Mouse (Mus musculus): ENCODE measurements around the gene Slco1a6. TPM values are rescaled to one million over a fixed set of nuclear protein-coding genes. Genes with fewer than 3 reads are reported as not detected.
"Not testable (repeated sequence)": the region's sequence is repeated elsewhere in the genome, so short reads cannot be mapped to it uniquely, and the experiment has no call there.

The Slco1a6 gene
- not detected in 2 replicates for total RNA-seq (2012; rRNA removed)

DNA sequence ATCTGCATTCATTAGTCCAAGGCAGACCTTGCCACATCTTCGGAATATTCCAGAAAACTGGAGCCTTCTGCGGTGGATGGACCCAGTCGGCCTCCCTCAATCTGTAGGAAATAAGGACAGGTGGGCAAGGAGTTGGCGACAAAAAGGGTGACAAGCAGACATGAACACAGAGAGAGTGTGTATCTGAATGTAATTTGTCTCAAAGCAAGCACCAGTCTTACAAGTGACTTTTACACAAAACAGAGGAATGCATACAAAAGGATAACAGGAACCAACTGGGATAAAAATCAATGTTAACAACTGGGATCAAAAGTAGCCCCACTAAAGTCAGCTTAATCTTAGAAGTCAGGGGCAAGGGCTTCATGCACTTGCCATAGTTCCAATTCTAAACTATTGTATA is at the start of gene Slco1a6:
Gene Slco1a6 (minus strand): TSS at position 101 of the 400 bp plus-strand sequence.
- no peaks in the 10 kb centered on the region for H3K4me1 ChIP-seq (ENCODE audit: control insufficient read depth in 2 of 2, insufficient read depth in 2 of 2, low read length in 2 of 2, poor library complexity in 1 of 2)
- in situ Hi-C loops (cut with MboI; ENCODE audit: low sequenced_read_pairs in 2 of 2, unreplicated experiment in 2 of 2): no loop called here

GRCm38 (mm10) chr6:142250738-142251307 is 42.5 kb upstream of the Slco1a6 start:
- in situ Hi-C loops (cut with MboI; ENCODE audit: low sequenced_read_pairs in 2 of 2, unreplicated experiment in 2 of 2); H3K9me3 ChIP-seq (ENCODE audit: control insufficient read depth, insufficient read depth, low read depth, low read length); H3K4me1 ChIP-seq (ENCODE audit: control insufficient read depth in 2 of 2, insufficient read depth in 2 of 2, low read length in 2 of 2, poor library complexity in 1 of 2); H3K36me3 ChIP-seq (ENCODE audit: control insufficient read depth, insufficient read depth, low read length, poor library complexity, severe bottlenecking); H3K4me3 ChIP-seq (ENCODE audit: insufficient read depth in 1 of 2, low read depth in 1 of 2, low read length in 2 of 2, poor library complexity in 1 of 2, severe bottlenecking in 1 of 2); H3K27ac ChIP-seq (ENCODE audit: insufficient read depth, low read depth, low read length, poor library complexity, severe bottlenecking); H3K9ac ChIP-seq (ENCODE audit: insufficient read depth, low read depth, low read length, poor library complexity, severe bottlenecking); DNase-seq (ENCODE audit: low read depth, low spot score): not testable (repeated sequence)
- TF ChIP-seq MAFK (IDR thresholded peaks at IDR 0.05; ENCODE audit: insufficient read depth, low read depth, low read length): peak; percentile 99

More for the DNA sequence above, at the start of gene Slco1a6:
- Histone ChIP-seq H3K27ac (ENCODE audit: insufficient read depth, low read depth, low read length, poor library complexity, severe bottlenecking) (no peak within 1 kb of the TSS), H3K9me3 (ENCODE audit: control insufficient read depth, insufficient read depth, low read depth, low read length) (no peaks in the 10 kb centered on the region), H3K36me3 (ENCODE audit: control insufficient read depth, insufficient read depth, low read length, poor library complexity, severe bottlenecking) (no peaks in the 10 kb centered on the region), H3K9ac (ENCODE audit: insufficient read depth, low read depth, low read length, poor library complexity, severe bottlenecking) (no peak within 1 kb of the TSS), H3K4me3 (ENCODE audit: insufficient read depth in 1 of 2, low read depth in 1 of 2, low read length in 2 of 2, poor library complexity in 1 of 2, severe bottlenecking in 1 of 2) (no peak within 1 kb of the TSS)
- TF ChIP-seq CHD2 (IDR thresholded peaks at IDR 0.05; ENCODE audit: low read depth, low read length): no peak
- TF ChIP-seq HCFC1 (IDR thresholded peaks at IDR 0.05; ENCODE audit: borderline replicate concordance, insufficient read depth, low read length): no peak
- no peak for TF ChIP-seq ZC3H11A (IDR thresholded peaks at IDR 0.05; ENCODE audit: borderline replicate concordance, low read depth, low read length)
- no peak for TF ChIP-seq ZNF384 (IDR thresholded peaks at IDR 0.05; ENCODE audit: low read depth, low read length)
- TF ChIP-seq MAFK (IDR thresholded peaks at IDR 0.05; ENCODE audit: insufficient read depth, low read depth, low read length): no peak
- DNase-seq (ENCODE audit: low read depth, low spot score): no peak

- H3K4me1 ChIP-seq (ENCODE audit: control insufficient read depth in 2 of 2, insufficient read depth in 2 of 2, low read length in 2 of 2, poor library complexity in 1 of 2): no peaks in the 10 kb centered on the region
- in situ Hi-C loops (cut with MboI; ENCODE audit: low sequenced_read_pairs in 2 of 2, unreplicated experiment in 2 of 2): no loop called here
- no peaks in the 10 kb centered on the region for H3K36me3 ChIP-seq (ENCODE audit: control insufficient read depth, insufficient read depth, low read length, poor library complexity, severe bottlenecking)
- H3K4me3 ChIP-seq (ENCODE audit: insufficient read depth in 1 of 2, low read depth in 1 of 2, low read length in 2 of 2, poor library complexity in 1 of 2, severe bottlenecking in 1 of 2): no peak overlapping the region
- no peak for DNase-seq (ENCODE audit: low read depth, low spot score)
- H3K9ac ChIP-seq (ENCODE audit: insufficient read depth, low read depth, low read length, poor library complexity, severe bottlenecking): no peak overlapping the region
- no peaks in the 10 kb centered on the region for H3K9me3 ChIP-seq (ENCODE audit: control insufficient read depth, insufficient read depth, low read depth, low read length)
- H3K27ac ChIP-seq (ENCODE audit: insufficient read depth, low read depth, low read length, poor library complexity, severe bottlenecking): no peak overlapping the region
- no peak for TF ChIP-seq HCFC1 (IDR thresholded peaks at IDR 0.05; ENCODE audit: borderline replicate concordance, insufficient read depth, low read length)
These were observed 36.7 kb upstream of the Slco1a6 start for GRCm38 (mm10) chr6:142245065-142245464.

DNA sequence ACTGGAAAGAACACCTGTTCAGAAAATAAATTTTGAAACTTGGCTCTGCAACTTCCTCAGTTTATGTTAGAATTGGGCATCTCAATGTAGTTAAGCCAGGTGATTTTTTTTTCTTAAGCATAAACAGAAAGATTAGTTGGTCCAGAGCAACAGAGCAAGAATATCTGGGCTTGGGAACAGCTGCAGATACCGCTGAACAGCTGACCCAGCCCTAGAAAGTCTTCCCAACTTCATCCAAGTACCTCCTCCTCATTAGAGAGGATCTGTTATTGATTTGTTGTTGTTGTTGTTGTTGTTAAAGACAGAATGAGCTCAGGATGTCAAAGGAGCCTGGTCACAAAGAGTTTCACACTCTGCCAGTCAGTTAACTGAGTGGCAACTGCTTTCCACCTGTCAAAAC is 31.1 kb upstream of the Slco1a6 start:
- in situ Hi-C loops (cut with MboI; ENCODE audit: low sequenced_read_pairs in 2 of 2, unreplicated experiment in 2 of 2): no loop called here
- Histone ChIP-seq H3K4me3 (ENCODE audit: insufficient read depth in 1 of 2, low read depth in 1 of 2, low read length in 2 of 2, poor library complexity in 1 of 2, severe bottlenecking in 1 of 2) (no peak overlapping the region), H3K9ac (ENCODE audit: insufficient read depth, low read depth, low read length, poor library complexity, severe bottlenecking) (no peak overlapping the region), H3K36me3 (ENCODE audit: control insufficient read depth, insufficient read depth, low read length, poor library complexity, severe bottlenecking) (no peaks in the 10 kb centered on the region), H3K27ac (ENCODE audit: insufficient read depth, low read depth, low read length, poor library complexity, severe bottlenecking) (no peak overlapping the region), H3K9me3 (ENCODE audit: control insufficient read depth, insufficient read depth, low read depth, low read length) (no peaks in the 10 kb centered on the region), H3K4me1 (ENCODE audit: control insufficient read depth in 2 of 2, insufficient read depth in 2 of 2, low read length in 2 of 2, poor library complexity in 1 of 2) (no peaks in the 10 kb centered on the region)
- TF ChIP-seq MAFK (IDR thresholded peaks at IDR 0.05; ENCODE audit: insufficient read depth, low read depth, low read length): no peak
- TF ChIP-seq ZC3H11A (IDR thresholded peaks at IDR 0.05; ENCODE audit: borderline replicate concordance, low read depth, low read length): no peak
- no peak for TF ChIP-seq ZNF384 (IDR thresholded peaks at IDR 0.05; ENCODE audit: low read depth, low read length)
- no peak for TF ChIP-seq CHD2 (IDR thresholded peaks at IDR 0.05; ENCODE audit: low read depth, low read length)
- no peak for TF ChIP-seq HCFC1 (IDR thresholded peaks at IDR 0.05; ENCODE audit: borderline replicate concordance, insufficient read depth, low read length)
- DNase-seq (ENCODE audit: low read depth, low spot score): no peak

DNA sequence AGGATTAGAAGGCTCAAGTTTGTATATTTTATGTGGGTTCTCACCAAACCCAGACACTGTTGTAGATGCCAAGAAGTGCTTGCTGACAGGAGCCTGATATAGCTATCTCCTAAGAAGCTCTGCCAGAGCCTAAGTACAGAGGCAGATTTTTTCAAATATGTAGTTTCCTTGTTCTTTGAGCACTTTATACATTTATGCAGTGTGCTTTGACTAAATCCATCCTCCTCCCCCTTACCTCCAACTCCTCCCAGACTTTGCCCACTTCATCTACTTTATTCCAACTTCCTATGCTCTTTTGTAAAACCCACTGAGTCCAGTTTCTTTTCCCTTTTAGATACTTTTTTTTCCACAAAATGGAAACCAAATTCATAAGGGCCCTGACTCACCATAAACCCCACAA is 11.8 kb upstream of the Slco1a6 start:
- in situ Hi-C loops (cut with MboI; ENCODE audit: low sequenced_read_pairs in 2 of 2, unreplicated experiment in 2 of 2): no loop called here
- Histone ChIP-seq H3K36me3 (ENCODE audit: control insufficient read depth, insufficient read depth, low read length, poor library complexity, severe bottlenecking) (no peaks in the 10 kb centered on the region), H3K27ac (ENCODE audit: insufficient read depth, low read depth, low read length, poor library complexity, severe bottlenecking) (no peak overlapping the region), H3K9ac (ENCODE audit: insufficient read depth, low read depth, low read length, poor library complexity, severe bottlenecking) (no peak overlapping the region), H3K4me1 (ENCODE audit: control insufficient read depth in 2 of 2, insufficient read depth in 2 of 2, low read length in 2 of 2, poor library complexity in 1 of 2) (no peaks in the 10 kb centered on the region), H3K4me3 (ENCODE audit: insufficient read depth in 1 of 2, low read depth in 1 of 2, low read length in 2 of 2, poor library complexity in 1 of 2, severe bottlenecking in 1 of 2) (no peak overlapping the region), H3K9me3 (ENCODE audit: control insufficient read depth, insufficient read depth, low read depth, low read length) (no peaks in the 10 kb centered on the region)
- TF ChIP-seq HCFC1 (IDR thresholded peaks at IDR 0.05; ENCODE audit: borderline replicate concordance, insufficient read depth, low read length) (no peak), CHD2 (IDR thresholded peaks at IDR 0.05; ENCODE audit: low read depth, low read length) (no peak), ZNF384 (IDR thresholded peaks at IDR 0.05; ENCODE audit: low read depth, low read length) (no peak), ZC3H11A (IDR thresholded peaks at IDR 0.05; ENCODE audit: borderline replicate concordance, low read depth, low read length) (no peak), MAFK (IDR thresholded peaks at IDR 0.05; ENCODE audit: insufficient read depth, low read depth, low read length) (no peak)
- no peak for DNase-seq (ENCODE audit: low read depth, low spot score)
